Mouse (Mus musculus) megakaryocyte, embryonic 14.5 days (primary cell): ENCODE data around the gene Nkx1-2.

Experiments
- FLI1 ChIP-seq: IDR thresholded peaks from 2 replicates; pipeline ENCODE4 v1.6.1; 2012; ENCODE audit warnings: low read length, inconsistent platforms, mixed read lengths
- GATA1 ChIP-seq: IDR thresholded peaks from 3 replicates; pipeline ENCODE4 v1.6.1; 2012; ENCODE audit warnings: mixed read lengths, low read length, inconsistent platforms, borderline replicate concordance

DNA sequence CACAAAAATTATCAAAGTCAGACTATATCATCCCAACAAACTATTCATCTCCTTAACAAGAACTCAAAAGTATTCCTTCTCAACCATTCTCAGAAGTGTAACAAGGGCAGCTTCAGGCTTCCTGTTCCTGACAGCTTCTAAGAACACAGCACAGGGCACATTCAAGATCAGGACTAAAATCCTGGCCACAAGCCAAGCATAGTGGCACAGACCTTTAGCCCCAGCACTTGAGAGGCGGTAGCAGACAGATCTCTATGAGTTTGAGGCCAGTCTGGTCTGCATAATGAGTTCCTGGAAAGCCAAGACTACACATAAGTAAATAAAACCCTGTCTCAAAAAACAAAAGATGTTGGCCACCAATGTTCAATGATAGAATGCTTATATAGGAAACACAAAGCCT is 33.6 kb downstream of the Nkx1-2 start:
- TF ChIP-seq GATA1: no peak
- TF ChIP-seq FLI1: no peak
